Mouse (Mus musculus) forebrain, embryonic 11.5 days (tissue): ENCODE measurements around the gene Tcf23. TPM values are rescaled to one million over a fixed set of nuclear protein-coding genes. Genes with fewer than 3 reads are reported as not detected.

Experiments
- ATAC-seq: fragments of 200-750 bp; cut with Nextera tagmentation; replicated peaks from 2 replicates; pipeline ENCODE4 v1.8.0; 2017; ENCODE audit warnings: moderate TSS enrichment; ENCODE audit not compliant: low FRiP score
- DNase-seq: peaks from one replicate; pipeline ENCODE4 v3.0.0-alpha.2; 2017; ENCODE audit warnings: low spot score
- H3K27ac ChIP-seq: fragments of 300-500 bp; sonication (generic); 2 replicates; pipeline ENCODE4 v1.5.1; 2014; ENCODE audit warnings: low read depth, low read length
- H3K27me3 ChIP-seq: fragments of 300-500 bp; sonication (generic); 2 replicates; pipeline ENCODE4 v1.6.1; 2014; ENCODE audit warnings: mild to moderate bottlenecking, low read length, mixed read lengths; ENCODE audit not compliant: control insufficient read depth, insufficient read depth
- H3K36me3 ChIP-seq: fragments of 300-500 bp; sonication (generic); 2 replicates; pipeline ENCODE4 v1.6.1; 2014; ENCODE audit warnings: mild to moderate bottlenecking, low read length, moderate library complexity, mixed read lengths; ENCODE audit not compliant: control insufficient read depth, insufficient read depth
- H3K4me1 ChIP-seq: fragments of 300-500 bp; sonication (generic); replicated peaks from 2 replicates; pipeline ENCODE4 v1.6.1; 2014; ENCODE audit warnings: low read length, mixed read lengths; ENCODE audit not compliant: control insufficient read depth, insufficient read depth
- H3K4me2 ChIP-seq: fragments of 300-500 bp; sonication (generic); 2 replicates; pipeline ENCODE4 v1.6.1; 2014; ENCODE audit warnings: low read depth, mild to moderate bottlenecking, low read length, moderate library complexity, mixed read lengths; ENCODE audit not compliant: severe bottlenecking
- H3K4me3 ChIP-seq: fragments of 300-500 bp; sonication (generic); 2 replicates; pipeline ENCODE4 v1.5.1; 2014; ENCODE audit warnings: low read depth, low read length
- H3K9ac ChIP-seq: fragments of 300-500 bp; sonication (generic); 2 replicates; pipeline ENCODE4 v1.6.1; 2014; ENCODE audit warnings: low read length
- H3K9me3 ChIP-seq: fragments of 300-500 bp; sonication (generic); 2 replicates; pipeline ENCODE4 v1.6.1; 2016; ENCODE audit warnings: low read length, mixed read lengths; ENCODE audit not compliant: control insufficient read depth
- WGBS: fragments of 180-500 bp; shearing (Covaris S2); extraction: QIAGEN DNeasy Blood & Tissue Kit; methylation state at CpG from one replicate; pipeline ENCODE4 v1.1.7; 2014; 5-methylcytosine and 5-hydroxymethylcytosine counted together
- polyA plus RNA-seq: library from polyadenylated mRNA; unstranded; fragments of >200 nt; fragmentation: Nextera tagmentation; extraction: Ambion mirVana; gene quantifications from 2 replicates; pipeline ENCODE4 v1.2.1, GENCODE M21; 2014

Tcf23 gene
- polyA plus RNA-seq, 1 experiment from 2014 or later = not detected

DNA sequence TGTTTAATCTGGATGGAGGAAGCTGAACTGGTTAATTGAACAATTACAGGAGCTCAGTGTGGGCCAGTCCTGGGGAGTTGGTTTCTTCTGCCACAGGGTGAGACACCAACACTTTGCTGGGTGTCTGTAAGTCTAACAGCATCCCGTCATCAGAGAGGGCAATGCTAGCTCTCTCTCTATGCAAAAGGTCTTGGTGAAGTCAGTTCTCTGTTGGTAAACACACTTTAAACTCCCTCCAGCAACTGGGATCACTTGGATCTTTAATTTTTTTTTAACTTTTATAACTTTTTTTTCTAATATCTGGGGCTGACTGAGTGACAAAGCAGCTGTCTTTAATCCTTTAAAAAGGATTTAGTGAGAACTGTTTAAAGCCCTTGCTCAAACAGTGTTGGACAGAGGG, 54.2 kb downstream of the Tcf23 start:
- DNase-seq = no peak
- H3K9ac ChIP-seq = no peak overlapping the region
- H3K4me2 ChIP-seq = no peak overlapping the region
- H3K4me1 ChIP-seq = peaks cover 2% of the 10 kb centered on the region; the same call in 1 of the 2 replicates
- H3K27me3 ChIP-seq = no peaks in the 10 kb centered on the region
- H3K36me3 ChIP-seq = no peaks in the 10 kb centered on the region
- no peak overlapping the region for H3K27ac ChIP-seq
- ATAC-seq = no peak
- WGBS = 20% methylated on average over 1 of the region's 1 CpGs
- H3K9me3 ChIP-seq = no peaks in the 10 kb centered on the region
- H3K4me3 ChIP-seq = no peak overlapping the region

DNA sequence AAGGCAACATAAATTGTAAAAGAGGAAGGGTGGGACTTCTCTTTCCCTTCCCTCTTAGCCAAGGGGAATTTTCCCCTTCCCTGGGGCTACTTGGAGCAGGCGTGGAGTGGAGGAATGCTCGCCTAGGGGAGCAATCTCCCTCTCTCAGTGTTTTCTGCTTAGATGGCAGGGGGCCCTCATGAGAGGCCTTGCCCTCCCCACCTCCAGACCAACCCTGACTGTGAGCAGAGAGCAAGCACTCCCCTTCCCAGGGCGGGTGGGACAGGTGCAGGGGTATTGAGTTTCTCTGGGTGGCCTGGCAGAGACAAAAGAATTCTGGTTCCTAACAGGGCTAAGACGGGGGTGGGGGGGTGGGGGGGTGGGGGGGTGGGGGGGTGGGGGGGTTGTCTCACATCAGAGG, 54.8 kb downstream of the Tcf23 start:
- Histone ChIP-seq H3K9me3 (no peaks in the 10 kb centered on the region), H3K27ac (no peak overlapping the region), H3K4me1 (peaks cover 2% of the 10 kb centered on the region; the same call in 1 of the 2 replicates), H3K9ac (no peak overlapping the region), H3K4me3 (no peak overlapping the region), H3K36me3 (no peaks in the 10 kb centered on the region), H3K27me3 (no peaks in the 10 kb centered on the region), H3K4me2 (no peak overlapping the region)
- 0% methylated on average over 4 of the region's 4 CpGs for WGBS
- DNase-seq (no peak), ATAC-seq (no peak)

DNA sequence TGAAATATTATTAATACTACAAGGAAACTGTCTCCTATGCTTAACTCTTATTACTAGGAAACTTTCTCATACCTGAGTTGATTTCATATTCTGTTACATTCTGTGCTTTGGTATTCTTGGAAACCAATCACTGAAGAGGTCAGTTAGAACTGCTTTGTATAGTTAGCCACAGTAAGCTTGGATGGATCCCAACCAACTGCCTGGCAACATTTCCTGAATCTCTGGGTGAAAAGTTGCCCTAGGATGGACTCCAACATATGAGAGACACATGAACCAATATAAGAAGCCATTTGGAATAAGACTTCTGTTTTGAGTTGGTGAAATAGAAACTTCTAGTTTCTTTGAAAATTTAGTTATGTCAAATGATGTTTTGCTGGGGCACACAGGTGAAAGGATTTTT, 56.2 kb downstream of the Tcf23 start:
- peaks cover 2% of the 10 kb centered on the region; the same call in 1 of the 2 replicates for H3K4me1 ChIP-seq
- H3K4me2 ChIP-seq = no peak overlapping the region
- DNase-seq (no peak), ATAC-seq (no peak)
- H3K36me3 ChIP-seq = no peaks in the 10 kb centered on the region
- no peak overlapping the region for H3K4me3 ChIP-seq
- H3K27ac ChIP-seq = no peak overlapping the region
- H3K9me3 ChIP-seq = no peaks in the 10 kb centered on the region
- H3K9ac ChIP-seq = no peak overlapping the region
- H3K27me3 ChIP-seq = no peaks in the 10 kb centered on the region

Other genes with a start within 250 kb of the Tcf23 start
- gene Mapre3, start 154.0 kb upstream of the Tcf23 start, polyA plus RNA-seq = 37.5 and 39.7 TPM in 2 replicates
- gene Tmem214, start 100.7 kb upstream of the Tcf23 start, polyA plus RNA-seq = 49.8 and 52.2 TPM in 2 replicates
- 34.5 and 37.3 TPM in 2 replicates for gene Agbl5, start 80.0 kb upstream of the Tcf23 start, polyA plus RNA-seq
- 339 and 356 TPM in 2 replicates for gene Ost4, start 60.9 kb upstream of the Tcf23 start, polyA plus RNA-seq
- gene Emilin1, start 55.3 kb upstream of the Tcf23 start, polyA plus RNA-seq = 44.6 and 44.7 TPM in 2 replicates
- 6.9 and 7.1 TPM in 2 replicates for gene Khk, start 47.2 kb upstream of the Tcf23 start, polyA plus RNA-seq
- gene Cgref1, start 23.1 kb upstream of the Tcf23 start, polyA plus RNA-seq = 6.4 and 6.8 TPM in 2 replicates
- gene Preb, start 8.3 kb upstream of the Tcf23 start, polyA plus RNA-seq = 106 and 114 TPM in 2 replicates
- gene Atraid, start 79.7 kb downstream of the Tcf23 start, polyA plus RNA-seq = 81.8 and 86.4 TPM in 2 replicates
- 10.8 and 10.9 TPM in 2 replicates for gene Slc5a6, start 80.3 kb downstream of the Tcf23 start, polyA plus RNA-seq
- 44.3 and 55.4 TPM in 2 replicates for gene Cad, start 86.1 kb downstream of the Tcf23 start, polyA plus RNA-seq
- gene Dnajc5g, start 137.6 kb downstream of the Tcf23 start, polyA plus RNA-seq = not detected in 2 replicates
- gene Slc30a3, start 139.6 kb downstream of the Tcf23 start, polyA plus RNA-seq = 0.79 and 1.2 TPM in 2 replicates
- not detected in 2 replicates for gene Trim54, start 148.1 kb downstream of the Tcf23 start, polyA plus RNA-seq
- gene Ucn, start 170.2 kb downstream of the Tcf23 start, polyA plus RNA-seq = not detected in 2 replicates
- 56.3 and 57.5 TPM in 2 replicates for gene Mpv17, start 185.6 kb downstream of the Tcf23 start, polyA plus RNA-seq
- gene Gm29609, start 211.2 kb downstream of the Tcf23 start, polyA plus RNA-seq = 2.1 and 2.3 TPM in 2 replicates
- 101 and 109 TPM in 2 replicates for gene Gtf3c2, start 211.5 kb downstream of the Tcf23 start, polyA plus RNA-seq
- gene Snx17, start 224.6 kb downstream of the Tcf23 start, polyA plus RNA-seq = 142 and 144 TPM in 2 replicates
- 68.8 and 83.8 TPM in 2 replicates for gene Eif2b4, start 224.8 kb downstream of the Tcf23 start, polyA plus RNA-seq
- 10.0 TPM in 2 replicates for gene Zfp513, start 233.6 kb downstream of the Tcf23 start, polyA plus RNA-seq